Mouse (Mus musculus) kidney, postnatal 0 days (tissue): Measurements from ENCODE around the gene Fubp3. TPM values are rescaled to one million over a fixed set of nuclear protein-coding genes. Genes with fewer than 3 reads are reported as not detected.
A peak's percentile ranks its signal among the peaks of the same experiment; 100 is the strongest.

ENCODE experiments used
- ATAC-seq: fragments of 200-750 bp; cut with Nextera tagmentation; replicated peaks from 2 replicates; pipeline ENCODE4 v1.8.0; 2017; ENCODE audit warnings: low read depth, moderate number of reproducible peaks, moderate TSS enrichment, moderate library complexity; ENCODE audit not compliant: low FRiP score
- DNase-seq: peaks from one replicate; pipeline ENCODE4 v3.0.0-alpha.2; 2016; ENCODE audit warnings: low spot score
- H3K27ac ChIP-seq: fragments of 300-500 bp; sonication (generic); 2 replicates; pipeline ENCODE4 v1.5.1; 2014; ENCODE audit warnings: mild to moderate bottlenecking
- H3K27me3 ChIP-seq: fragments of 300-500 bp; sonication (generic); 2 replicates; pipeline ENCODE4 v1.6.1; 2014; ENCODE audit warnings: low read length, mixed read lengths; ENCODE audit not compliant: insufficient read depth
- H3K36me3 ChIP-seq: fragments of 300-500 bp; sonication (generic); 2 replicates; pipeline ENCODE4 v1.6.1; 2014; ENCODE audit warnings: low read length, mixed read lengths; ENCODE audit not compliant: insufficient read depth
- H3K4me1 ChIP-seq: fragments of 300-500 bp; sonication (generic); replicated peaks from 2 replicates; pipeline ENCODE4 v1.6.1; 2014; ENCODE audit warnings: antibody characterized with exemption, low read length, mixed read lengths; ENCODE audit not compliant: insufficient read depth
- H3K4me2 ChIP-seq: fragments of 300-500 bp; sonication (generic); 2 replicates; pipeline ENCODE4 v1.6.1; 2014; ENCODE audit warnings: mild to moderate bottlenecking, low read length, moderate library complexity, mixed read lengths
- H3K4me3 ChIP-seq: fragments of 300-500 bp; sonication (generic); replicated peaks from 2 replicates; pipeline ENCODE4 v1.5.1; 2014; ENCODE audit warnings: low read depth, low read length
- H3K9ac ChIP-seq: fragments of 300-500 bp; sonication (generic); 2 replicates; pipeline ENCODE4 v1.6.1; 2014; ENCODE audit warnings: low read depth, low read length
- H3K9me3 ChIP-seq: fragments of 300-500 bp; sonication (generic); replicated peaks from 2 replicates; pipeline ENCODE4 v1.6.1; 2016; ENCODE audit warnings: low read length, inconsistent platforms, mixed read lengths
- CTCF ChIP-seq: IDR thresholded peaks from 2 replicates; pipeline ENCODE4 v1.5.1; 2016; ENCODE audit warnings: antibody characterized with exemption, low read depth, mild to moderate bottlenecking, moderate library complexity
- WGBS: fragments of 180-500 bp; shearing (Covaris S2); extraction: QIAGEN DNeasy Blood & Tissue Kit; methylation state at CpG from one replicate; pipeline ENCODE4 v1.1.7; 2014; 5-methylcytosine and 5-hydroxymethylcytosine counted together
- polyA plus RNA-seq: library from polyadenylated mRNA; unstranded; fragments of >200 nt; fragmentation: Nextera tagmentation; extraction: Ambion mirVana; gene quantifications from 2 replicates; pipeline ENCODE4 v1.2.1, GENCODE M21; 2015

Fubp3 gene
- polyA plus RNA-seq, 1 experiment from 2014 or later, result 87.5 TPM

DNA sequence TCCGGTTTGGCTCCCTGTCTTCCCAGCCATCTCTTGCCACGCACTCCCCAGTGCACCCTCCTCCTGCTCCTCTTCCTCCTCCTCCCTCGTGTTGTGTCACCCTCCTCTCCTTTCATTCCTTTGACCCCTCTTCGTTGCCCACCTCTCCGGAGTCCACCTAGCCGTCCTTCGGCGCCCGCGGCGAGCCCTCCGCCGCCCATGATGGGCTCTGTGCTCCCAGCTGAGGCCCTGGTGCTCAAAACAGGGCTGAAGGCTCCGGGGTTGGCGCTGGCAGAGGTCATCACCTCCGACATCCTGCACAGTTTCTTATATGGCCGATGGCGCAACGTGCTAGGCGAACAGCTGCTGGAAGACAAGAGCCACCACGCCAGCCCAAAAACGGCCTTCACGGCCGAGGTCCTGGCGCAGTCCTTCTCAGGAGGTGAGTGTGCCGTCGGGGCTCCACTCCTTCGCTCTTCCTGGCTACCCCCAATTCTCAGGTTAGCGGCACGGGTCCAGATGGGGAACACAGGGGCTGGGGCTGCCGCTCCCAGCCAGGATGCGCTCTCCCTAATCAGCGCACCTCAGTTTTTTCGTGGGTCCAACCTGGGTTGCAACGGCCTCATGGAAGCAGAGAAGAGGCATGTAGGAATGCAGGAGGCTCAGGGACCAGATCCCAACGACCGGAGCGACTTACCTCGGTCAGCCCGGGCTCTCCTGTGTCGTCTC lies 67.6 kb downstream of the Fubp3 start, which contains the start of gene Prdm12:
Gene Prdm12, plus strand, starts transcription at position 137 of the 708 bp plus-strand sequence.
- no peak within 1 kb of the TSS for H3K9ac ChIP-seq
- TF ChIP-seq CTCF, result no peak
- DNase-seq, result no peak
- H3K27ac ChIP-seq, result no peak within 1 kb of the TSS
- WGBS, result 1% methylated on average over 41 of the region's 41 CpGs
- 0 out of 2 replicates have a peak within 1 kb of the TSS, but pooled peaks have one; percentile 8 for H3K4me3 ChIP-seq
- peak within 1 kb of the TSS; percentile 16; the same call in 1 of the 2 replicates for H3K4me2 ChIP-seq
- peaks cover 91% of the 10 kb centered on the region for H3K27me3 ChIP-seq
- no peaks in the 10 kb centered on the region for H3K9me3 ChIP-seq
- peaks cover 11% of the 10 kb centered on the region; the same call in 1 of the 2 replicates for H3K4me1 ChIP-seq
- no peak for ATAC-seq
- H3K36me3 ChIP-seq, result no peaks in the 10 kb centered on the region

DNA sequence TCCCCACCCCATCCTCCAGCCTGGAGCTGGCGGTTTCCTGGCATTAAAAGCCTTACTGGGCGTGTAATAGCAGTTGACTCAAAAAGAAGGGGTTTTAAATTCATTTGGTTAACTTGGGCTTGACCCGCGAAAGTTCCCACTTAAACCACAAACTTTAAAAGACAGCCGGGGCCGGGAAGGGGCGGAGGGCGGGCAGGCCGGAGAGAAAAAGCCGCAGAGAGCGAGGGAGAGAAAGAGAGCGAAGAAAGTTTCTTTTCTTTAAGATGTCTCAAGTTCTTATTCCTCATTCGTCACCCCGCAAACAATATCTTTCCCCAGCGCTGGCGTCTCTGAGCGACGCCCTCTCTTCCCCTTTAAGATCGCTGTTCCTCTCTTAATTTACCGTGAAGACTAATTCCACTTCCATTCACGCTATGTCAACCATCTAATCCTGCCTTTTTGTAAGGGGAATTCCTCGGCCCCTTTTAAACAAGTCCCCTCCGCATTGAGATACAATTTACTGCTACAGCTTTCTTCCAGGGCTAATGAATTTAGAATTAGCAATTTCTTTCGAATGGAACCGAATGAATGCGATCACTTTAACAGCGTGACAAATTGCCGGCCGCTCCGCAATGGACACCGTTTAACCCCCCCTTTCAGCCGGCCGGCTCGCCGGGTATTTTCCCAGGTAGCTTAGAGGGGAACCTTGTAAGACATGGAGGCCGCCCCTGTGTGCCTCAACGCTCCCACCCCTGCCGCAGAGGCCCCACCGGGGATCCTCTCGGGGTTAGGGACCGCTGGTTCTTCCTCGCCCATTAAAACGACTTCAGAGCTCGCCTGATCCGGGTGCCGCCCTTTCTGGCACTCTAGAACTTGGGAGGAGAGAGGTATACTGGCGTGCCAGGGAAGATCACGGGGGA lies 68.4 kb downstream of the Fubp3 start:
- Histone ChIP-seq H3K36me3 (no peaks in the 10 kb centered on the region), H3K27ac (no peak overlapping the region), H3K4me3 (no peak overlapping the region), H3K4me2 (peak overlapping the region; percentile 16; the same call in 1 of the 2 replicates), H3K4me1 (peaks cover 8% of the 10 kb centered on the region; the same call in 1 of the 2 replicates), H3K27me3 (peaks cover 87% of the 10 kb centered on the region), H3K9ac (no peak overlapping the region), H3K9me3 (no peaks in the 10 kb centered on the region)
- DNase-seq (no peak), ATAC-seq (no peak)
- TF ChIP-seq CTCF, result no peak
- WGBS, result under 1% methylated on average over 48 of the region's 48 CpGs

DNA sequence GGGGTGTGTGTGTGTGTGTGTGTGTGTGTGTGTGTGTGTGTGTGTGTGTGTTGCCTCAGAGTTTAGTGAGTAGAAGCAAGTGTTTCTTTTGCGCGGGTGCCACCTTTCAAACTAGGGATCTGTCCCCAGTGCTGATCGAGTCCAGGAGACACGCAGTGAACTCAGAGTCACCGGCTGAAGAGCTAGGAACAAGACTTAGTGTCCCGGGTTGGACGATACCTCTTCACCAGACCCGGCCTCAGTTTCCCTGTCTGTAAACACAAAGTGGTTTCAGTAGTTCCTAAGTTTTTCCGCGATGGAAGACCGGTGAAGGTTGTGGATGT lies 69.0 kb downstream of the Fubp3 start:
- H3K36me3 ChIP-seq, result no peaks in the 10 kb centered on the region
- 0 out of 2 replicates have a peak, but pooled peaks cover 3% of the 10 kb centered on the region for H3K4me1 ChIP-seq
- no peak overlapping the region for H3K4me2 ChIP-seq
- H3K9ac ChIP-seq, result no peak overlapping the region
- H3K9me3 ChIP-seq, result no peaks in the 10 kb centered on the region
- DNase-seq, result no peak
- no peak overlapping the region for H3K27ac ChIP-seq
- no peak for TF ChIP-seq CTCF
- H3K27me3 ChIP-seq, result peaks cover 87% of the 10 kb centered on the region
- WGBS, result 3% methylated on average over 11 of the region's 11 CpGs
- ATAC-seq, result no peak
- H3K4me3 ChIP-seq, result no peak overlapping the region

DNA sequence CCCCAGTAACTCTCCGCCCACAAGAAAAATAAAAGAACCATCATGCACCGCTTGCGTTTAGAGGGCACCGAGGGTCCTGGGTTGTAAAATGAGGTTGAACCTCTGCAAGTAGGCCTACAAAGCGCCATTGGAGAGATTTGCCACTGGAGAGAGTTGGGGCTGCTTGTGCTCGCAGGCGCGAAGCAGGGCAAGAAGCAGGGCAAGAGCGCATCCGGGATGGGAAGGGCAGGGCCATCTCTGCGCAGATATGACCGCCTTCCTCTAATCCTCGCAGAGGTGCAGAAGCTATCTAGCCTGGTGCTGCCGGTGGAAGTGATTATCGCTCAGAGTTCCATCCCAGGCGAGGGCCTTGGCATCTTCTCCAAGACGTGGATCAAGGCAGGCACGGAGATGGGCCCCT lies 69.5 kb downstream of the Fubp3 start:
- 0 out of 2 replicates have a peak, but pooled peaks cover 1% of the 10 kb centered on the region for H3K4me1 ChIP-seq
- peaks cover 87% of the 10 kb centered on the region for H3K27me3 ChIP-seq
- WGBS, result 2% methylated on average over 18 of the region's 18 CpGs
- H3K4me2 ChIP-seq, result no peak overlapping the region
- H3K9me3 ChIP-seq, result no peaks in the 10 kb centered on the region
- no peak overlapping the region for H3K9ac ChIP-seq
- H3K27ac ChIP-seq, result no peak overlapping the region
- H3K4me3 ChIP-seq, result no peak overlapping the region
- DNase-seq (no peak), ATAC-seq (no peak)
- no peaks in the 10 kb centered on the region for H3K36me3 ChIP-seq
- no peak for TF ChIP-seq CTCF

DNA sequence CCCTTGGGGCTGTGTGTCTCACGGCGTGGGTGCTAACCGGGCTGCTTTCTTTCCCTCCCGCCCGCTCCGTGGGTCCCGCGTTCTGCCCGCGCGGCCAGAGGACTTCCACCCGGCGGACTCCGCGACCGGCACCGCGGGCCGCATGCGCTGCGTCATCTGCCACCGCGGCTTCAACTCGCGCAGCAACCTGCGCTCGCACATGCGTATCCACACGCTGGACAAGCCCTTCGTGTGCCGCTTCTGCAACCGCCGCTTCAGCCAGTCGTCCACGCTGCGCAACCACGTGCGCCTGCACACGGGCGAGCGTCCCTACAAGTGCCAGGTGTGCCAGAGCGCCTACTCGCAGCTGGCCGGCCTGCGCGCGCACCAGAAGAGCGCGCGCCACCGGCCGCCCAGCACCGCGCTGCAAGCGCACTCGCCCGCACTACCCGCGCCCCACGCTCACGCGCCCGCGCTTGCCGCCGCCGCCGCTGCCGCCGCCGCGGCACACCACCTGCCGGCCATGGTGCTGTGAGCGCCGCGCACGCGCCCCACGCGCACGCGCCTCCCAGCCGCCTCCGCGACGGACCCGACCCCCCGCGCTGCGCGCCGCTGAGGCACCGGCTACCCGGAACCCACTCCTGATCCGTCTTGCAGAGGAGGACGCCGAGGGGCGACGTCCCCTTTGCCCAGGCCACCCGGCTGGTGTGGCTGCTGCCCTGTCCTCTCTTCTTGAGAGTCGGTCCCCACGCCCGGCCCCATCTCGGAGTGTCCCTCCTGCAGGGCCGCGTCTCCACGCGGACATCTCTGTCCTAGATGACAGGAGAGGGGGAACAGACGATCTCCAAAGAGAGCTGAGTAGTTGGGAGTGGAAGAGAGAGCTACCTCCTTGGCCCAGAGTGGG lies 81.8 kb downstream of the Fubp3 start:
- DNase-seq (no peak), ATAC-seq (peak; percentile 69)
- no peak for TF ChIP-seq CTCF
- H3K27me3 ChIP-seq, result peaks cover 47% of the 10 kb centered on the region
- no peak overlapping the region for H3K27ac ChIP-seq
- peak overlapping the region; percentile 94 for H3K4me2 ChIP-seq
- H3K9me3 ChIP-seq, result no peaks in the 10 kb centered on the region
- 0 out of 2 replicates have a peak overlapping the region, but pooled peaks have one; percentile 18 for H3K9ac ChIP-seq
- under 1% methylated on average over 106 of the region's 109 CpGs for WGBS
- no peaks in the 10 kb centered on the region for H3K36me3 ChIP-seq
- H3K4me3 ChIP-seq, result peak overlapping the region; percentile 56
- H3K4me1 ChIP-seq, result peaks cover 8% of the 10 kb centered on the region; the same call in 1 of the 2 replicates
